Mouse (Mus musculus): ENCODE measurements at regions not wholly inside any gene's neighbourhood (a gene's known extent, or its start where the extent isn't known, plus 50 kb on each side); places are given as distances from the start of the nearest gene placed in this dataset.

- no peak for TF ChIP-seq CTCF (IDR thresholded peaks at IDR 0.05)
- no peak for DNase-seq (ENCODE audit: low spot score)
- Histone ChIP-seq H3K36me3 (ENCODE audit: insufficient read depth, low read length) (no peaks in the 10 kb centered on the region), H3K4me1 (ENCODE audit: insufficient read depth, low read length) (no peaks in the 10 kb centered on the region), H3K9me3 (ENCODE audit: low read length) (no peaks in the 10 kb centered on the region), H3K27ac (ENCODE audit: low read depth, low read length) (no peak overlapping the region), H3K27me3 (ENCODE audit: insufficient read depth, low read length) (no peaks in the 10 kb centered on the region), H3K4me2 (ENCODE audit: low read depth, low read length, poor library complexity, severe bottlenecking) (no peak overlapping the region), H3K9ac (replicated peaks; ENCODE audit: low read length, poor library complexity, severe bottlenecking) (no peak overlapping the region), H3K4me3 (ENCODE audit: low read depth, low read length) (no peak overlapping the region)
- WGBS = 34% methylated on average over 3 of the region's 3 CpGs
- ATAC-seq (ENCODE audit: low FRiP score) = no peak
Observed at GRCm38 (mm10) chr16:72256388-72256787, 51.7 kb upstream of the Robo1 start.

All from midbrain, postnatal 0 days (tissue).